In the genomic region with DNA sequence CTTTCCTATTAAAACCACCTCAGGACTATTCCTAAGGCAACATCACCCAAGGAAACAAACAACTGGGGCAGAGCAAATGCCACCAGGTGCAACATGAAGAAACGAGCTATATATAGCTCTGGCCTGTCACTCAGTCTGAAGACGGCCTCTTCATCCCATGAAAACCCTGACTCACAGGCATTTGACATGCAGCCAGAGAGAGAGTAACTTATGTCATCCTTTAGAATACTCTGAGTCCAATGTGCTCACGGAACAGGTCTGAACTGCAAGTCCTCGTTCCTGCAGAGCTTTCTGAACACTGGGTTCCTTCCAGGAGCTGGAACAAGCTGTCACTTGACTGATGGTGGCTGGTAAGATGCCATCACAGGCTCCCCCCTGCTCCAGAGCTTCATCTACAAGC, we compare ENCODE assay signal across 9 mouse cellular contexts.
A peak's percentile ranks its signal among the peaks of the same experiment; 100 is the strongest.
DNase-seq lines count a peak whose midpoint lies in the region; ATAC-seq lines count a peak whose summit lies in the region.
"Had no signal": no experiment of that assay in that cellular context is flagged by ENCODE, and none has a peak within 500 bp of the region (broad histone marks: within the 10 kb centered on the region; RNA-seq: fewer than 3 reads in every experiment).

No protein-coding gene starts in this region.

- H3K9ac ChIP-seq in neural tube, embryonic 13.5 days = no peak overlapping the region
- no peak overlapping the region for H3K9ac ChIP-seq in heart, embryonic 15.5 days
- no peak overlapping the region for H3K9ac ChIP-seq in kidney, embryonic 15.5 days
- H3K9ac ChIP-seq: liver, embryonic 14.5 days had no signal

- WGBS in neural tube, embryonic 13.5 days = 68% methylated on average over 4 of the region's 4 CpGs
- WGBS in heart, embryonic 15.5 days = 21% methylated on average over 4 of the region's 4 CpGs
- 64% methylated on average over 4 of the region's 4 CpGs for WGBS in kidney, embryonic 15.5 days

- no peaks in the 10 kb centered on the region for H3K9me3 ChIP-seq in neural tube, embryonic 13.5 days
- no peaks in the 10 kb centered on the region for H3K9me3 ChIP-seq in heart, embryonic 15.5 days (replicated peaks)
- no peaks in the 10 kb centered on the region for H3K9me3 ChIP-seq in kidney, embryonic 15.5 days (replicated peaks)

- DNase-seq in adrenal gland, adult 2 months = peak; percentile 64
- no peak for DNase-seq in adrenal gland, adult 18-20 months (ENCODE audit: low spot score in 2 of 2)
- no peak for DNase-seq in neural tube, embryonic 10.5 days (ENCODE audit: extremely low spot score, low spot score)
- peak; percentile 94 for DNase-seq in skeletal muscle tissue, adult 2 months (ENCODE audit: low read depth, low spot score)
- DNase-seq in T-cell, adult 2 months (ENCODE audit: low spot score) = no peak

- no peak overlapping the region for H3K4me2 ChIP-seq in neural tube, embryonic 13.5 days
- peak overlapping the region; percentile 24; the same call in 1 of the 2 replicates for H3K4me2 ChIP-seq in heart, embryonic 15.5 days
- no peak overlapping the region for H3K4me2 ChIP-seq in kidney, embryonic 15.5 days

- no peak for ATAC-seq in neural tube, embryonic 13.5 days (ENCODE audit: low read depth)
- ATAC-seq in heart, embryonic 15.5 days (replicated peaks; ENCODE audit: insufficient number of reproducible peaks, insufficient read depth, low FRiP score, low read depth) = no peak; the same call in 1 of the 2 replicates
- no peak for ATAC-seq in kidney, embryonic 15.5 days (replicated peaks; ENCODE audit: low FRiP score)

- peaks cover 32% of the 10 kb centered on the region for H3K4me1 ChIP-seq in neural tube, embryonic 13.5 days (replicated peaks)
- peaks cover 35% of the 10 kb centered on the region for H3K4me1 ChIP-seq in heart, embryonic 15.5 days (replicated peaks)
- H3K4me1 ChIP-seq in kidney, embryonic 15.5 days = 0 out of 2 replicates have a peak, but pooled peaks cover 9% of the 10 kb centered on the region

- peak overlapping the region; percentile 65 for H3K27ac ChIP-seq in neural tube, embryonic 13.5 days (replicated peaks)
- H3K27ac ChIP-seq in heart, embryonic 15.5 days = peak overlapping the region; percentile 43
- no peak overlapping the region for H3K27ac ChIP-seq in kidney, embryonic 15.5 days
- H3K27ac ChIP-seq: liver, embryonic 14.5 days had no signal

- H3K4me3 ChIP-seq in neural tube, embryonic 13.5 days = no peak overlapping the region
- no peak overlapping the region for H3K4me3 ChIP-seq in heart, embryonic 15.5 days
- H3K4me3 ChIP-seq in kidney, embryonic 15.5 days (replicated peaks) = no peak overlapping the region

- no peaks in the 10 kb centered on the region for H3K36me3 ChIP-seq in neural tube, embryonic 13.5 days
- H3K36me3 ChIP-seq in heart, embryonic 15.5 days = no peaks in the 10 kb centered on the region
- H3K36me3 ChIP-seq in kidney, embryonic 15.5 days = peaks cover 5% of the 10 kb centered on the region; the same call in 1 of the 2 replicates

- H3K27me3 ChIP-seq in neural tube, embryonic 13.5 days = no peaks in the 10 kb centered on the region
- no peaks in the 10 kb centered on the region for H3K27me3 ChIP-seq in heart, embryonic 15.5 days
- no peaks in the 10 kb centered on the region for H3K27me3 ChIP-seq in kidney, embryonic 15.5 days

Comparison
In these comparisons a context has a peak if more than half of its experiments do, and no peak if none do; other contexts are left out.
1. DNase-seq: peak in adrenal gland, adult 2 months (single experiment) and skeletal muscle tissue, adult 2 months (single experiment); none in adrenal gland, adult 18-20 months (0 of 2), neural tube, embryonic 10.5 days (single experiment) and T-cell, adult 2 months (single experiment).